Mouse (Mus musculus): Measurements from ENCODE around the gene Sec16b. TPM values are rescaled to one million over a fixed set of nuclear protein-coding genes. Genes with fewer than 3 reads are reported as not detected.
A peak's percentile ranks its signal among the peaks of the same experiment; 100 is the strongest.

The Sec16b gene
- polyA plus RNA-seq, 1 experiment from 2014 or later, result 0.63 TPM

GRCm38 (mm10) chr1:157552749-157553451 lies 46.4 kb downstream of the Sec16b start:
- Histone ChIP-seq H3K27me3 (ENCODE audit: poor library complexity, severe bottlenecking) (peaks cover 36% of the 10 kb centered on the region), H3K9me3 (no peaks in the 10 kb centered on the region), H3K36me3 (replicated peaks) (no peaks in the 10 kb centered on the region), H3K4me3 (no peak overlapping the region), H3K4me1 (peaks cover 17% of the 10 kb centered on the region), H3K27ac (no peak overlapping the region)
- peak; percentile 69 for DNase-seq (ENCODE audit: extremely low spot score, low spot score)
- WGBS, result 56% methylated on average over 7 of the region's 7 CpGs

DNA sequence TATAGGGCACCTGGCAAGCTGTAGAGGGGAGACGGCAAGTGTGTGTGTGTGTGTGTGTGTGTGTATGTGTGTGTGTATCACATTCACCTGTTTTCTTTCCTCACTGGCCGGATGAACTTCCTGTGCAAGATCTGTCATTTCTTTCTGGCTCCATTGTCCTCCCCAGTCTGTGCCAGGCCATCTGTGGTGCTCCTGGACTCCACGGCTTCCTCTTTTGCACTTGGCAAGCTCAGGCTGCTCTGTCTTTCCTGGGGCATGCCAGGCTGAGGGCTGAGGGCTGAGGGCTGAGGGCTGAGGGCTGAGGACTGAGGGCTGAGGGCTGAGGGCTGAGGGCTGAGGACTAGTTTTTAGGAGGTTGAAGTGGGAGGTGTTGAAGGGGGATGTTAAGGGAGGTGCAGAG lies 47.6 kb downstream of the Sec16b start:
- H3K9me3 ChIP-seq, result no peaks in the 10 kb centered on the region
- no peak overlapping the region for H3K4me3 ChIP-seq
- no peaks in the 10 kb centered on the region for H3K36me3 ChIP-seq (replicated peaks)
- H3K27ac ChIP-seq, result no peak overlapping the region
- H3K4me1 ChIP-seq, result peaks cover 17% of the 10 kb centered on the region
- 79% methylated on average over 3 of the region's 3 CpGs for WGBS
- peaks cover 36% of the 10 kb centered on the region for H3K27me3 ChIP-seq (ENCODE audit: poor library complexity, severe bottlenecking)
- DNase-seq (ENCODE audit: extremely low spot score, low spot score), result no peak

- H3K4me1 ChIP-seq, result peaks cover 17% of the 10 kb centered on the region
- no peaks in the 10 kb centered on the region for H3K9me3 ChIP-seq
- H3K4me3 ChIP-seq, result peak overlapping the region; percentile 26
- 27% methylated on average over 27 of the region's 27 CpGs for WGBS
- no peaks in the 10 kb centered on the region for H3K36me3 ChIP-seq (replicated peaks)
- peak; percentile 11 for DNase-seq (ENCODE audit: extremely low spot score, low spot score)
- H3K27me3 ChIP-seq (ENCODE audit: poor library complexity, severe bottlenecking), result peaks cover 36% of the 10 kb centered on the region
- peak overlapping the region; percentile 5; the same call in 1 of the 2 replicates for H3K27ac ChIP-seq
Observed at GRCm38 (mm10) chr1:157554686-157555530, 48.4 kb downstream of the Sec16b start.

GRCm38 (mm10) chr1:157555738-157556137 lies 49.2 kb downstream of the Sec16b start:
- peak; percentile 10 for DNase-seq (ENCODE audit: extremely low spot score, low spot score)
- Histone ChIP-seq H3K9me3 (no peaks in the 10 kb centered on the region), H3K27ac (no peak overlapping the region), H3K27me3 (ENCODE audit: poor library complexity, severe bottlenecking) (peaks cover 36% of the 10 kb centered on the region), H3K4me1 (peaks cover 20% of the 10 kb centered on the region), H3K4me3 (no peak overlapping the region), H3K36me3 (replicated peaks) (no peaks in the 10 kb centered on the region)
- 71% methylated on average over 10 of the region's 10 CpGs for WGBS

DNA sequence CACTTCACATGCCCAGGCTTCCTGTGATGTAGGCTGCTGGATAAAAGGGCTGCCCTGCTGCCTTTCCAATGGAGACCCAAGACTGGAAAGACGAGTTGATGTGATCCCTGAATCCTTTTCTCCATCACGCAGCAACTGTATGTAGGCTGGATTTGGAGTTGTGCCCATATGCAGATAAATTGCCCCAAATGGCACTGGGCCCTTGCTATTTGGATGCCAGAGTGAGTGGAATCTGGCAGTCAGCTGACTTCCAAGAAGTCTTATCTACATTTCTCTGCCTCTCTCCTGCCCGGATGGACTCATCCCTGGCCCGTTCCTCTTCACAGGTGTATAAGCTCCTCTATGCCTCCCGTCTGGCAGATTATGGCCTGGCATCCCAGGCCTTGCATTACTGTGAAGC lies 49.9 kb downstream of the Sec16b start:
- Histone ChIP-seq H3K36me3 (replicated peaks) (no peaks in the 10 kb centered on the region), H3K4me1 (peaks cover 21% of the 10 kb centered on the region), H3K4me3 (no peak overlapping the region), H3K27me3 (ENCODE audit: poor library complexity, severe bottlenecking) (peaks cover 36% of the 10 kb centered on the region), H3K27ac (no peak overlapping the region), H3K9me3 (no peaks in the 10 kb centered on the region)
- WGBS, result 87% methylated on average over 5 of the region's 5 CpGs
- DNase-seq (ENCODE audit: extremely low spot score, low spot score), result no peak

DNA sequence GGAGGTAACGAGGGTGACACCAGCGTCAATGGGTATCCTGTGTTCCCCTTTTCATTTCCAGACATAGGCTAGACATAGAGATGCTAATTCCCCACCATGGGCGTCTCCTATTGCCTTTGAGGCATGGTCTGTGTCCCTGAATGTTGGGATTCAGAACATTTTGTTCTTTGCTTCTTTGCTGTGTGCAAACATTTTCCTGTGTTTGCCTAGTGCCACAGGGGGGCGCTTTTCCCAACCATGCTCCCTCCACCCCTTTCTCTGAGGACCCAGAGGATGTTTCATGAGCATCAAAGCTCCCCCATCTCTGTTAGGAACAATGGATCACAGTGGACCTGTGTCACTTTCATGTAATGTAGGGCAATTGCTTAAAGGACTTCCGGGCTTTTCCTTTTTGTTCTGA lies 51.6 kb downstream of the Sec16b start:
- H3K4me1 ChIP-seq, result peaks cover 21% of the 10 kb centered on the region
- H3K36me3 ChIP-seq (replicated peaks), result no peaks in the 10 kb centered on the region
- H3K27me3 ChIP-seq (ENCODE audit: poor library complexity, severe bottlenecking), result peaks cover 36% of the 10 kb centered on the region
- DNase-seq (ENCODE audit: extremely low spot score, low spot score), result no peak
- H3K27ac ChIP-seq, result no peak overlapping the region
- WGBS, result 61% methylated on average over 5 of the region's 5 CpGs
- H3K4me3 ChIP-seq, result no peak overlapping the region
- no peaks in the 10 kb centered on the region for H3K9me3 ChIP-seq

DNA sequence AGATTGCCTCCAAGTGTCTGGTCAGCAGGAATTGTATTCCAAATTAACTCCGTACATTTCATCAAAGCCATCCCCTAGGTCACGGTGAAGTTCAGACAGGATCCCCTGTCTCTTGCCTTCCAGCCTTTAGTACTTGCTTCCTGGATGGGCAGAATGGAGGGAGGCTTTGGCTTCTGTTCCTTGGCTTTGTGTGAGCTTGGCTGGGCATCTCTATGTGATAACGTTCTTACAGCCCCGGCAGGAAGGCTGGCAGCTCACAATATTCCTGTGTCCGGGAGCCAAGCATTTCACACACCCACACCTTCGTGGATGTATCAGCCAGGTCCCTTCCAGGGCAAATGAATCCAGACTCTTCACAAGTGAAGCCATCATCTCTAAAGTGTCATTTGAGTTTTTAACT lies 53.5 kb downstream of the Sec16b start:
- peaks cover 20% of the 10 kb centered on the region for H3K27me3 ChIP-seq (ENCODE audit: poor library complexity, severe bottlenecking)
- peaks cover 13% of the 10 kb centered on the region for H3K4me1 ChIP-seq
- no peak overlapping the region for H3K4me3 ChIP-seq
- H3K9me3 ChIP-seq, result no peaks in the 10 kb centered on the region
- no peak overlapping the region for H3K27ac ChIP-seq
- no peak for DNase-seq (ENCODE audit: extremely low spot score, low spot score)
- H3K36me3 ChIP-seq (replicated peaks), result no peaks in the 10 kb centered on the region
- 80% methylated on average over 6 of the region's 6 CpGs for WGBS

DNA sequence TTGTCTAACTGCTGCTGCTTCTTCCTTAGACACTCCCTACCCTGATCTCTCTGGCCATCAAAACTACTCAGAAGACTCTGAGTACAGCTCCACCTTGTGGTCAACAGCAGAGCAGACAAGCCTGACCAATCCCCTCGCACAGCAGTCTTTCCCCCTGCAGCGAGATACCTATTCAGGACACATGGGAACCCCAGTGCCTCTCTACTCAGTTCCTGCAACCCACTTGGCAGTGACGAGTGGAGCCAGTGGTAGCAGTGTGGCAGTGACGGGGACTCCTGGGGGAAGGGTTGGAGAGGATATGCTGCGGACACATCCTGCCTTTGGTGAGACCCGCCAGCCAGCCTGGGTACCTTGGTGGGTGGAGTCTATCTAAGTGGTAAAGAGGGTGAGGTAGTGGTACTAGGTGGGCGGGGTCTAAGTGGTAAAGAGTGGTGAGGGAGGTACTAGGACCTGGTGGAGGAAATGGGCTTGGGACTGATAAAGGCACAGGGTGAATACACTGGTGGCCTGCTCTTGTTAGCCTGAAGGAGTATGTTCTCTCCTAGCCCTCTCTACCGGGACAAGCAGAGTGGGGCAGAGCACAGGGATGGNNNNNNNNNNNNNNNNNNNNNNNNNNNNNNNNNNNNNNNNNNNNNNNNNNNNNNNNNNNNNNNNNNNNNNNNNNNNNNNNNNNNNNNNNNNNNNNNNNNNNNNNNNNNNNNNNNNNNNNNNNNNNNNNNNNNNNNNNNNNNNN lies 54.3 kb downstream of the Sec16b start:
- Histone ChIP-seq H3K27ac (no peak overlapping the region), H3K9me3 (no peaks in the 10 kb centered on the region), H3K4me3 (no peak overlapping the region), H3K36me3 (replicated peaks) (no peaks in the 10 kb centered on the region), H3K4me1 (peaks cover 5% of the 10 kb centered on the region), H3K27me3 (ENCODE audit: poor library complexity, severe bottlenecking) (peaks cover 12% of the 10 kb centered on the region)
- peak; percentile 39 for DNase-seq (ENCODE audit: extremely low spot score, low spot score)
- 17% methylated on average over 8 of the region's 8 CpGs for WGBS

- Histone ChIP-seq H3K27ac (no peak overlapping the region), H3K9me3 (no peaks in the 10 kb centered on the region), H3K4me1 (no peaks in the 10 kb centered on the region), H3K36me3 (replicated peaks) (no peaks in the 10 kb centered on the region), H3K27me3 (ENCODE audit: poor library complexity, severe bottlenecking) (no peaks in the 10 kb centered on the region), H3K4me3 (no peak overlapping the region)
- 88% methylated on average over 8 of the region's 8 CpGs for WGBS
- DNase-seq (ENCODE audit: extremely low spot score, low spot score), result no peak
Observed at GRCm38 (mm10) chr1:157567819-157568218, 61.3 kb downstream of the Sec16b start.

- Histone ChIP-seq H3K9me3 (no peaks in the 10 kb centered on the region), H3K27ac (no peak overlapping the region), H3K4me3 (no peak overlapping the region), H3K27me3 (ENCODE audit: poor library complexity, severe bottlenecking) (no peaks in the 10 kb centered on the region), H3K36me3 (replicated peaks) (no peaks in the 10 kb centered on the region), H3K4me1 (no peaks in the 10 kb centered on the region)
- WGBS, result 94% methylated on average over 5 of the region's 5 CpGs
- no peak for DNase-seq (ENCODE audit: extremely low spot score, low spot score)
Observed at GRCm38 (mm10) chr1:157569263-157570090, 62.9 kb downstream of the Sec16b start.

DNA sequence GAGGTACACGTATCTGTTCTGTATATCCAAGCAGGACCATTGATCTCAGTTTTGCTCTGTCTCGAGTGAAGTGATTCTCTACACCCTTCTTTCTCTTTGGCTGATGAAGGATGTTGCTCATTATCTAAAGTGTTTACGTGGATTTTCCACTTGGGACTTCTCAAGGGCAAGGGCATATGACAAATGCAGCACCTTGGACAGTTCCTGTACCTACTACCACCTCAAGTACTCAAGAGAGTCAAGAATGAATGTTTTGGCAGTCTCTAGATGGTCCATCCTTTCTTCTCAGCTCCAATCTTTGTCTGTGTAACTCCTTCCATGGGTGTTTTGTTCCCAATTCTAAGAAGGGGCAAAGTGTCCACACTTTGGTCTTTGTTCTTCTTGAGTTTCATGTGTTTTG lies 68.8 kb downstream of the Sec16b start:
- H3K4me1 ChIP-seq, result no peaks in the 10 kb centered on the region
- H3K27me3 ChIP-seq (ENCODE audit: poor library complexity, severe bottlenecking), result no peaks in the 10 kb centered on the region
- WGBS, result 82% methylated on average over 3 of the region's 3 CpGs
- DNase-seq (ENCODE audit: extremely low spot score, low spot score), result no peak
- no peaks in the 10 kb centered on the region for H3K9me3 ChIP-seq
- H3K36me3 ChIP-seq (replicated peaks), result no peaks in the 10 kb centered on the region
- H3K27ac ChIP-seq, result no peak overlapping the region
- H3K4me3 ChIP-seq, result no peak overlapping the region

- Histone ChIP-seq H3K9me3 (no peaks in the 10 kb centered on the region), H3K27ac (no peak overlapping the region), H3K36me3 (replicated peaks) (no peaks in the 10 kb centered on the region), H3K4me1 (no peaks in the 10 kb centered on the region), H3K27me3 (ENCODE audit: poor library complexity, severe bottlenecking) (no peaks in the 10 kb centered on the region), H3K4me3 (no peak overlapping the region)
- no peak for DNase-seq (ENCODE audit: extremely low spot score, low spot score)
- 93% methylated on average over 8 of the region's 8 CpGs for WGBS
Observed at GRCm38 (mm10) chr1:157578336-157578735, 71.8 kb downstream of the Sec16b start.
